Mouse (Mus musculus) layer of hippocampus, adult 9-10 months (tissue): Measurements from ENCODE around the gene S100a4.
A peak's percentile ranks its signal among the peaks of the same experiment; 100 is the strongest.

ENCODE experiments used
- DNase-seq: peaks from one replicate; pipeline ENCODE4 v3.0.0; 2022; ENCODE audit warnings: low spot score

S100a4 gene

DNA sequence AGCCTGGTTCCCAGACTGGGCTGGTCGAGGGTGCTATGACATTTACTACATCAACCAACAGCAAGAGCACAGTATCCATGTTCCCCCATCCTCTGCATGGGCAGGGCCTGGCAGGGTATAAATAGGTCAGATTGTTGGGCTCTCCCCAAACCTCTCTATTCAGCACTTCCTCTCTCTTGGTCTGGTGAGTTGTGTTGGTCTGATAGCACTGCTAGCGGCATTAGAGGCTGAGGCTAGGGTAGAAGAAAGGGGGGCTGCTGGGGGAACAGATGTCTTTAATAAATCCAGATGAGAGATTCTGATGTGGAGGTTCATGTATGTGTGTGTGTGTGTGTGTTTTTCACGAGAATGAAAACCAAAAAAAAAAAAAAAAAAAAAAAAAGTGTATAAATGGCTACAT, at the start of gene S100a4:
S100a4 (plus strand) TSS at position 149 of the 400 bp plus-strand sequence.
- DNase-seq = no peak

DNA sequence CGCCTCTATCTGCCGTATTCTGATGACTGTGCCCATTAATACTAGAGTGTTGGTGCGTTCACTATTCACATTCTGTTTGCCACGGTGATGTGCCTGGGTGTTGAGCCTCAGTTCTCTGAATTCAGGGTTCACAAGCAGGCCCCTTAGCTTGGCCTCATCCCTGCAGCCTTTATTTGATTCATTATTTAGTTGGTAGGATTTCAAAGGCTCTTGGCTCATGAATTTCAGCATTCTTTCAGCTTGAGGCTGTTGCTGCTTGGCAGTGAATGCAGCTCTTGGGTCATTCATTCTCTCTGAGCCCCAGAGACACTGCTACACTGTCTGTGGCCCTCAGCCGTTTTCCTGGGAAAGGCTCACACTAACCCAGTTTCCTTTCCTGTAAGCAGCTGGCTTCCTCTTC, 47.6 kb upstream of the S100a4 start:
- DNase-seq = peak; percentile 20

DNA sequence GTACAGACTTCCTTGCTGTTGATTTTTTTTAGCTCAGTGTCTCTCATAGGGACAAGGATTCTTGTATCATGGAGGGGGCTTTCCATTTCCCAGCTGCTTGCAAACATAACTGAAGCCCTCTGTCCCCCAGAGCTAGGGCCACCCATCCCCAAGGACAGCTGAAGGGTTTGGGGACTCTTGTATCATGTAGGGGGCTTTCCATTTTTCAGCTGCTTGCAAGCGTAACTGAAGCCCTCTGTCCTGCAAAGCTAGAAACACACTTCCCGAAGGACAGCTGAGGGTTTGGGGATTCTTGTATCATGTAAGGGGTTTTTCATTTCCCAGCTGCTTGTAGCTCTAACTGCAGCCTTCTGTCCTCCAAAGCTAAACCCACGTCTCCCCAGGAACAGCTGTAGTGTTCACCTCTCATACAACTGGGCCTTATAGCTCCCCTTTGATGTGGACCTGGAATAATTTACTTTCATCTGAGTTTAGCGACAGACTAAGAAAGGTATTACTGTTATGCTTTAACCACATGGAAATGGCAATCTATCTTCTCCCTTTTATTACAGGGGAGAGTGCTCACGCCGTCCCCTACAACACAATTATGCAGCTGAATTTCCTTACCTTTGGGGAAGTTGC, 43.5 kb upstream of the S100a4 start, which contains the start of gene S100a3:
S100a3 (plus strand) TSS at position 571 of the 621 bp plus-strand sequence.
- DNase-seq = no peak

DNA sequence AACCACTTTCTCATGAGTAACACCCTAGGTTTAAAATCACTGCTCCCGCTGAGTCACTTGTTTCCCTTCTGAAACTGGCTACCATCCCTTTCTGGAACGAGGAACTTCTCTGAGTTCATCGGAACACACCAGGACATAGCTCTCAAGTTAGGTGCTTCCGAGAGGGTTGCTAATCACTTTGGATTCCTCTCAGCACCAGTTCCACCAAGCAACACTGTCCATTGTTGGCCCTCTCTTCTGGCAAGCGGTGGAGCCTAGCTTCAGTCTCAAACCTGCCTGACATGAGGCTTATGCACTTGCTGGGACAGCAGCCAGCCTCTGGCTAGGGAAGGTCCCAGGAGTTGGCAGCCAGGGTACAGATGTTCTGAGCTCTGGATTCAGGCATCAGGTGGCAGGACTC, 28.9 kb upstream of the S100a4 start:
- DNase-seq = no peak

DNA sequence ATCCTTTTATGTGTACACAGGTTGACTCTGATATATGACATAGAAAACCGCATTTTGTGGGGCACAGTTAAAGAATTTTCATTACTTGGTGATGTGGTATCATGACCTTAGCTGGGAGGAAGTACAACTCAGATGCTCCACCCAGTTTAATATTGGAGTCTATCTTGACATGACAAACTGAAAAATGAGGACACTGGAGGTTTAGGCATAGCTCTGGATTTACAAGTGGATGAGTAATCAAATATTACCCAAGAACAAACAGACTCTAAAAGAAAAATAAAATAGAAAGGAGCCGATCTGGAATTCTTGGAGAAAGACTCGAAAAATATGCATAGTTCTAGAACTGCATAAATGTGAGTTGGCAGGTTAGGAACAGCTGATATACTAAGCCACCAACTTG, 28.3 kb upstream of the S100a4 start:
- no peak for DNase-seq

DNA sequence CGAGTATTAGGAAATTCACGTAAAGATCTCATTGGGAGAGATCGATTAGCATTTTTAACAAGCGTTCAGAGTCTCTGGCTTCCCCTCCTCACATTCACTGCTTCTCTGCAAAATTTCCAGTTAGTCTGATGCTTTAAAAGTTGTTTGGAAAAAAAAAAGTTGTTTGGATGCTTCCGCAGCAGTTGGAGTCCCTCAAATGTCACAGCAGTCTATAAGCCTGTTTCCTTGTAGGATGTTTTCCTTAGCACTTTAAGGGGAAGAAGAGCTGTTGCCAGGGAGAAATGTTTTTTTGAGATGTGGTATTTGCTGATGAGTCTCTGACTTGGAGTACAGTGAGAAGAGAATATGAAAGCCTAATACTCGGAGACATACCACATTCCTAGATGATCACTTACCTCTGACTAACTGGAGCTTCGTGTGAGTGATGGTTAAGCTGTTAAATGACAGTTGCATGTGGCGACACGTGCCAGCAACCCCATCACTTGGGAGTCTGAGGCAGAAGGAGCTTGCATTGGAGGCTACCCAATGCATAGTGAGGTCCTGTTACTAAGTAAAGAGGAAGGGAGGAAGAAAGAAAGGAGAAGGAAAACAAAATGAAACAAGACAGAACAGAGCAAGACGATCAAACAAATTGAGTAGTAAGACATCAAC, 27.1 kb upstream of the S100a4 start:
- no peak for DNase-seq

DNA sequence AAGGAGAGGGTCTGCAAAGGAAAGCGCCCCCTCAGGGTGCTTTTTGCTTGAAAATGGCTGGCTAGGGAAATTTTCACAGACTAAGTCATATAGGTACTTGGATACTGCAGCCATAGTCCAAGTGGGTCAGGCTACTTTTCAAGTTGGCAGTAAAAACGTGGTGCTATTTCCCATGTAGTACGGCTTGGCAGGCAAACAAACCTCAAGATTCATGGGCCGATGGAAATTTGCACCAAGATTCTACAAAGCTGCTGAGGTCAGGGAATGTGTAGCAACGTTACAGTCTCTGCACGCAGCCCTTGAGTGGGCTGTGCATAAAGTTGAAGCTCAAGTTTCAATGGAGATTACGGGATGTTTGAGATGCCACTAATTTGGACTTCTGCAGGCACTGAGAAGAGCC, 24.1 kb upstream of the S100a4 start:
- DNase-seq = no peak

DNA sequence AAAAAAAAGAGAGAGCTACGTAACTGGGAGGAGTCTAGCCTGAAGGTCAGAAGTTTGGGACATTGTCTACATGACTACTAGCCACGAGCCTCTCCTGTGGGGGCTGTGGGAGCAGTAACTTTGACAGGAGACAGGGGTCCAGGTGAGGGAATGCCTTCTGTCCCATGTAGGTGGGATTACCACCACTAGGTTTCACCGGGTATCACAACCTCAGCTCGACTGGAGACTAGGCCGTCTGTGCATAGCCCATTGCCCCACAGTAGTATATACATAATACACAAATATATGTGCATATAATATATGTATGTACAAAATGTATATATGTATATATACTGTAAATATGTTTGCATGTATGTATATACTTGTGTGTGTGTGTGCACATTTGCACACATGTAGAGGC, 22.4 kb upstream of the S100a4 start:
- DNase-seq = no peak

DNA sequence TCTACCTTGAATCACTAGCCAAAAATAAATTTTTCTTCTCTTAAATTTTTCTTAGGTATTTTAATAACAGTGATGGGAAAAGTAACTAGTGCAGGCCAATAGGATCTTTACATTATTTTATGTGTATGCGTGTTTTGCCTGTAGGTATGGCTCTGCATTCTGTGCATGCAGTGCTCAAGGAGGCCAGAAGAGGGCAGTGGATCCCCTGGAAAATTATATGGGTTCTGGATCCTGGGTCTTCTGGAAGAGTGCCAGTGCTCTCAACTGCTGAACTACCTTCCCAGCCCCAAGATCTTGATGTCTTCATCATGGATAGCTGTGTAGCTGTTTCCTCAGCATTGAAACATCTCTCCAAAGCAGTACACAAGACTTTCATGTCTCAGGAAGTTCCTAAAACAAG, 21.4 kb upstream of the S100a4 start:
- no peak for DNase-seq

DNA sequence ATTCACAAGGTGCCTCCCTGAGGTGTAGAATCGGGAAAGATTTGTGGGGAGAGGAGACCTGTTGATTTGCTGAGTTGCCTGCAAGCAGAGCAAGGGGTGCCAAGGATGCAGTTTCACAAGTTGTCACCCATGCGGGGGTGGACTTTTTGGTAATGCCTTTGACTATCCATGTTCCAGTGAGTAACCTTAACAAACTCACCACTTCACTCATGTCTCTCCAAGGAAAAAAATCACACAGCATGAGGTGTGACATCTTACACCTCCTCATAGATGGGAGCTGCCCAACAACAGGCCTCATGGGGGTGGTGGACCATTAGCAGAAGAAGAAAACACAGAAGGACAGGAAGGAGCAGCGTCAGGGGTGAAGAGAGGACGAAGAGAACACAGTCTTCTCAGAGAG, 21.0 kb upstream of the S100a4 start:
- DNase-seq = no peak

DNA sequence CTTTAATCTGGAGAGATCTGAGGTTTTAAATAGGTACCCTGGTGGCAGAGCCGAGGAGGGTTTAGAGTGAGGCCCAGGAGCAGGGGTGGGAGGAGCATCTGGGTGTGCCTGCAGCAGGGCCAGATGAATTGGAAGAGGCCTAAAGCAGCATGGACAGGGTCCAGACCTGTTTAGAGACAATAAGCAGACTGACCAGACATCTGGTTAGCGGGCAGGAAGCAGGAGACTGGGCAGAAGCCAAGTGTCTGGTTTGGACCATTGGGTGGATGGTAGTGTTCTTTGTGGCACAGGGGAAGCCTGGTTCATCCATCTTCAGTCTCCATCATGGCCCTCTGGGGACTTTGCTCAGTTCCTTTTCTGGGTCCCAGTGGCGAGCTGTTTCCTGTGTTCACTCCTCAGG, 19.7 kb upstream of the S100a4 start:
- DNase-seq = no peak

DNA sequence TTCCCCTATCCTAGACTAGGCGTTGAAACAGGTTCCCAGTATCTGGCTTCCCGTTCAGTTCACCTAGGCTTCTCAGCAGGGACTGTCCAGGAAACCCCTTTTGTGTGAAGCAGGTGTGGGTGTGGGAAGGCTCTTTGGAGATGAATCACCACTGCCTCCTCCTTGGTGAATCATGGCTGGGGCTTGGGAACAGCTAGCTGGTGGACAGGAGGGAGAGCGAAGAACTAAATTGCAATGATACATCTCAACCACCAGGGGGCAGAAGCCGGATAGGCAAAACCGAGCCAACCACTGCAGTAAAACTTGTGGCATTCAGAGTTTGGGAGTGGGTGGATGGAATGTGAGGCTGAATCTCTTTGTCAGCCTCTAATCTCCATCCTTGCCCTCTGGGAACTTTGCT, 18.0 kb upstream of the S100a4 start:
- peak; percentile 46 for DNase-seq

DNA sequence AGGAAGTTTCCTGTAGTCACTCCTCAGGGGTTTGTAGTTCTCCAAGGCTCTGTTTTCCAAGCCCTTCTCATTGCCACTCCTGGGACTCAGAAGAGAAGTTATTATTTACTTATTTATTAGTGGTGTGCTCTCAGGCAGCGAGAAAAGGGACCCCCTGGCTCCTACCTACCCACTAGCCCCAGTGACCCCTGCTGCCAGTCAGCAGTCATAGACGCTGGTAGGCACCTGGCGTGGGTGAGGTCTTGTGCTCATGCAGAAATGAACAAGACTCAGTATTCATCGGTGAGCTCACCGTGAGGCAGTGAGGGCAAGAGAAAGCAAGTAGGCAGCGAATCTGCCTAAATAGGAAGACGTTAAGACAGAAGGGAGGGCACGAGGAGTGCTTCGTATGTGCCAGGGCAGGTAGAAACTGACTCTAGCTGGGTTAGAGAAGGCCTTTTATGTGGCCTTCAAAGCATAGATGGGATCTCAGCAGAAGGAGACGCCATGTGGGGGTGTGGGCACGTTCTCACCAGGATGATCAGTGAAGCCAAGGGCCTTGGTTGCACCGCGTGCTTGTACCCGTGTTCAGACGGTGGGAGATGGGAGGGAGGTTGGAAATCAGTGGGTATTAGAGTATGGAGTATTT, 17.4 kb upstream of the S100a4 start:
- no peak for DNase-seq

DNA sequence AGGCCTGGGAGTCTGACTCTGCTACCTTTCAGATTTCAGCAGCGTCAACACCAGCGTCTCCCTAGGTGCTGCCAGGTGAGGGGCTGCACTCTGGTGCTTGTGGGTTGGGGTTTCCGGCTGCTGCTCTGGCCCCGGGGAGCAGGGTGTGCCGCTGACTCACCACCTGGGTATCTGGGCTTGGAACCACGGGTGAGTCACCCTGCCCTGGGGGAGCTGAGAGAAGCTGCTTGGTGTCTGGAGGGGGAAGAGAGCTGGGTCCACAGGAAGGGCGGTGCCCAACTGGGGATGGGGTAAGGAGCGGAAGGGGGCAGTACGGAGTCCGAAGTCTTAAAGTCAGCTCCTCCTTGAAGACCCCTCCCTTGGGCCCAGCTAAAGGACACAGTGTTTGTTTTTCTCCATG, 16.7 kb upstream of the S100a4 start:
- DNase-seq = no peak

DNA sequence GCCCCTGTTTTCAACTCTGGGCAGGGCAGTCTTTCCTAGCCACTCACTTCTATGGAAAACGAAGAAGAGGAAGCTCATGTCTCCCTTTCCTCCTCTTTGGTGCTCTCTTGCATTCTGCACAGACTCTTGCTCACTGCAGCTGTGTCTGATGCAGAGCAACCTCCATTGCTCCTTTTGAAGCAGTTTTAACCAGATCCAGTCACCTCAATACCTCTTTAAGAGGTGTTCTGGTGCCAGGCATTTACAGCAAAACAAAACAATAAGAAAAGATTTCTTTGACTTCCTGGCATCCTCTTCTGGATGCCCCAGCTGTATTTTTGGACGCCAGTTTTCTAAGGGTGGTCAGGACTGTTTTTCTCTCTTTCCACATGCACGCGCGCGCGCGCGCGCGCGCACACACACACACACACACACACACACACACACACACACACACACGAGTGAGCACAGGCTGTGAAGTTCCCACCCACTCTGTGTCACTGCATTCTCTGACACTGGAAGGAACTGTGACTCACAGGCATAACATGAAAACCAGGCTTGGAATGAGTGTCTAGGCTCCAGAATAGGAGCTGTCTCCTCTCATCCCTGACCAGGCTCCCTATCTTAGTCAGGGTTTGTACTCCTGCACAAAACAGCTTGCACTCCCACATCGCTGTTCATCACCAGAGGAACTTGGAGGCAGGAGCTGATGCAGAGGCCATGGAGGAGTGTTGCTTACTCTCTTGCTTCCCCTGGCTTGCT, 16.0 kb upstream of the S100a4 start:
- no peak for DNase-seq

DNA sequence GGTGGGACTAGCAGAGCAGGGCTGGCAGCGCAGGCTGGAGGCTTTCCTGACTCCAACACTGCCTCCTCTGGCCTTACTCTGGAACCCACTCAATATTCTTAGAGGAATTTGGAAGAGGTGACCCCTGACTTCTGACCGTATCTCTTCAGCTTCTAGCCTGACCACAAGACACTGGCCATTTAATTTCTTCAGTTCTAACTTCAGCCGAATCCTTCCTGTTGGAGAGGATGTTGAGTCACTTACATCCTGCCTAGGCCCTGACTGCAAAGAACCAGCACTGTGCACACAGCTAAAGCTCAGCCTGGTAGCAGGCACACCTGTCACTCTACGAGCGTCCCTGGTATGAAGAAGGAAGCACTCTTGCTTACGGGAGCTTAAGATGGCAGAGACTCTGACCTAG, 14.2 kb upstream of the S100a4 start:
- no peak for DNase-seq

DNA sequence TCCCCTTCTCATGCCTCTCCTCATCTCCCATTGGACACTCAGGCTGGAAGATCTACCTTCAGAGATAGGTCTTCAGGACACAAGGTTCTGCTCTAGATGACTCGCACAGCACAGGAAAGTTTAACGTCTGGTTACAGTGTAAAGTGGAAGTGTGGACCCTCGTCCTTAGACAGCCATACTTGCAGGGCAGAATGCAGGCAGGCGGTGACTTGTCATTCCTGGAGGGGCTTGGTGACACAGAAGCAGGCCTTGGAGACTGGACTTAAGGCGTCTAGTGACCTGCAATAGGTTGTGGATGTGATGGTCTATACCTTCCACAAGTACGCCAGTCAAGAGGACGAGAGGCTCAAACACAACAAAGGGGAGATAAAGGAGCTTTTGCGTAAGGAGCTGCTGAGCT, 13.6 kb upstream of the S100a4 start, which contains the start of gene S100a2:
S100a2 (plus strand) TSS at position 301 of the 400 bp plus-strand sequence.
- no peak for DNase-seq

DNA sequence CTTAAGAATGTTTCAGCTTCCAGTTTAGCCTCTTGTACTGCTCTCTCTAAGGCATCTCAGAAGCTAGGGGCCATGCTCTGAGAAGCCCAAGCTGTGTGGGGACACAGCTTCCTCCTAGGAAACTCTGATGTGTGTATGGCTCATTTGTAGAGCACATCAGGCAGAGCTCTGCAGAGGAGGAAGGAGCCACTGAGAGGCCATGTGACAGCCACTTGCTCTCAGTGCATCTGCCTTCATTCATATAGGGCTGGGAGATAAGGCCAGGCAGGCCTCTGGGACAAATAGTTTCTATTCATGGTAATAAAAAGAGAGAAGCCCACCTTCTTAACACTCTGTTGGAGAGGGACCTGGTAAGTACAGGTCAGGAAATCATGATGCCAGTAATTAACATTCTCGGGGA, 9.1 kb upstream of the S100a4 start:
- DNase-seq = no peak

DNA sequence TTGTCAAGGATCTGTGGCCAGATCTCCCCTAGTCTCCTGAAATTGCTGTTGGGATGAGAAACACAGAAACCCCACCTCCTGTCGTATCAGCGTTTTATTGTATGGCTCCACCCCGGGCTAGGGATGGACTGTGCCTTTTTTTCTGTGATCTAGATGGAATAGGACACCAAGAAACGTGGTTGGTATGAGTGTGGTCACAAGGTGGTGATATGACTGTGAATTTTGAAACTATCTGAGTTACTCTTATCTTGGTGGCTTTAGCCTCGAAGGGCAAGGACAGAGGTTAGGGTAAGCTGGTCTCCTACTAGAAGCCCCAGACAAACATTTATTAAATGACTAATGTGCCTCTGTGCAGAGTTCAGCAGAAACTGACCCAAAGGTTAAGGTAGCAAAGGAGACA, 8.0 kb upstream of the S100a4 start:
- DNase-seq = no peak

DNA sequence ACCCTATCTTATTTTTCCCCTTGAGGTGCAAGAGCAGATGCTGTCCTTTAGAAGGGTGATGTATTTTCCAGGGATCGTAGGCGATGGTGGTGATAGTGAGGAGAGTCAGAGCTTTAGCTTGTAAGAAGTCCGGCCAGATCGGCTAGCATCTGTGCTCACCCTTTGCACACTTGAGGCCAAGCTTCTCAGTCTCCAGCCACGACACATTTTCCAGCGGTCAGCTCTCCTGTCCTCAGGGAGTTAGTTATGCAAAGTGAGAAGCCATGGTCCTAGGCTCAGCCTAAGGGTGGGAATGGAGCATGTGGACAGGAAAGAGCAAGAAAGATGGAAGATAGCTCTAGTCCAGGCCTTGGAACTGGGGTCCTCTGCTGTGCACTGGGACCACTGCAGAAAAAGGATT, 6.8 kb upstream of the S100a4 start:
- DNase-seq = no peak

DNA sequence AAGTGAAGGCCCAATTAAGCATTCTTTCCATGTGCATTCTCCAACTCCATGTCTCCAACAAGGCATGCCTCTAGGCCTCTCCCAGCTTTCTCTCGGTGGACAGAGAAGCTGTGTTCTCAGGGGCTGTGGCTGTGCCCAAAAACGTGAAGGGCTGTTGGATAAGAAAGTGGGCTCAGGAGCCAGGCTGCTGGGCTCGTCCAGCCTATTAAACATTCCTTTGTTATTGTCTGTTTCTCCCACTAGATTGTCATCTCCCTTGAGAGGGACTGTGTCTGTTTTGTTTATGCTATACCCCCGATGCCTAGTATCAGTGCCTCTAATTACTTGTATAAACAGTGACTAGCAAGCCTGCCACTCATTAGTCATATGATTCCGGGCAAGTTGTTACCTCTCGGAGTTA, 5.8 kb upstream of the S100a4 start:
- no peak for DNase-seq

DNA sequence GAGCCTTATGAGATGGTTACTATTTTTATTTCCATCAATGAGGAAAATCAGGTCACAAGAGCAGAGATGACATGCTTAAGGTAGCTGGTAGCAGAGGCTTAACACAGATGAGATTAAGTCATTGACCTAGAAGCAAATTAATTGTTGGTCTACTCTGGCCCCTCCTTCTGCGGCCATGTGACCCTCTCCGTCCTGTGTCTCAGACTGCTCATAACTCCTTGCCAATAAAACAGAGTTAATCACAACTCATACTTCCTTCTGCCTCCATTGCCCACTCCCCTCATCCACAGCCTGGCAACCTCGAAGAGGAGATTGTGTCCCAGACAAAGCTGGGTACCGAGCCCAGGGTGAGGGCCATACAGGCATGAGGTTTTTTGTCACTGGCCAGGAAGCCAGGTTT, 5.4 kb upstream of the S100a4 start:
- no peak for DNase-seq

DNA sequence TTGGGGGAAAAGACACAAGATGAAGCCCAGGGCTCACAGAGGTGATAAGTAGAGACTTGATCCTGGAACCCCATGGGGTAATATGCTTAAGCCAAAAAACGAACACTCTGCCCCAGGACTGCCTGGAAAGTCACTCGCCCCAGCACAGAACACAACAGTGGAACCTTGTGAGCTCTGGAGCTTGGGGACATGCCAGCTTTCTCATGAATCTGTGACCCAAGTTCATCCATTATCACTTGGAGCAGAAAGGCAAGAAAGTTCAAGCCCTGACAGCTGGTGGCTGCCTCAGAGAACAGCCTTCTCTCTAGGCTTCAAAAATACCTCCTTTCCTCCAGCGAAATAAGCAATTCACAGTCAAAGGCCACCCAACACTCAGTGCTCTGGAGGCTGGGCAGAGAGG, 4.2 kb upstream of the S100a4 start:
- no peak for DNase-seq
